Mouse (Mus musculus): ENCODE measurements at regions not wholly inside any gene's neighbourhood (a gene's known extent, or its start where the extent isn't known, plus 50 kb on each side); places are given as distances from the start of the nearest gene placed in this dataset.

DNA sequence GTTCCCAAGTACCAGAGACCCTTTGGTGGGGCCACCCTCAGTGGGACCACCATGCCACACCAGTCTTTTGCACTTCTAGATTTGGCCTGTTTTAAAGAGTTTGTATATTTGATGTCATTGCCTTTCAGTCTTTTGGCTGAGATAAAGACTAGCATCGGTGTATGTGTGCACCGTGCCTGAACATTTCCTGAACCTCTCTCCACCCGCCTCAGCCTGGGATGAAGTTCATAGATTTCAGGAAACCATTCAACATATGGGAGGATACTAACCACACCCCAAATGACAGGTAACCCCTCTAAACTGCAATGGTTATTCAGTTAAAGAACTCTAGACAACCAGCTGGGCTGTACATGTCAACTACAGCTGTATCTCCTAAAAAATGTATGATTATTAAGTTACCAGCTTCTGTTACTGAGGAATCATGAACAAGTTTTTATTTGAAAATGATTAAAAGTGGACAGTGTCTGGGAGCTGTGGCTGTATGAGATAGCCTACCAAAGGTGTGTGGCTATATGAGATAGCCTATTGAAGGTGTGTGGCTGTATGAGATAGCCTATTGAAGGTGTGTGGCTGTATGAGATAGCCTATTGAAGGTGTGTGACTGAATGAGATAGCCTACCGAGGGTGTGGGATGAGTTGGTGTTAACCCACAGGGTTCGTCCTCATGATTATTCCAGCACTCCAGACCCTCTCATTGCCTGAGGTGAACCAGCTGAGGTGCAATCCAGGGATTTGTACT, 280.6 kb downstream of the Satb1 start:
- no peak overlapping the region for H3K9ac ChIP-seq (replicated peaks; ENCODE audit: low read depth, low read length)
- WGBS, result 88% methylated on average over 5 of the region's 5 CpGs
- ATAC-seq (ENCODE audit: insufficient number of reproducible peaks, insufficient read depth, low FRiP score, low read depth), result no peak

DNA sequence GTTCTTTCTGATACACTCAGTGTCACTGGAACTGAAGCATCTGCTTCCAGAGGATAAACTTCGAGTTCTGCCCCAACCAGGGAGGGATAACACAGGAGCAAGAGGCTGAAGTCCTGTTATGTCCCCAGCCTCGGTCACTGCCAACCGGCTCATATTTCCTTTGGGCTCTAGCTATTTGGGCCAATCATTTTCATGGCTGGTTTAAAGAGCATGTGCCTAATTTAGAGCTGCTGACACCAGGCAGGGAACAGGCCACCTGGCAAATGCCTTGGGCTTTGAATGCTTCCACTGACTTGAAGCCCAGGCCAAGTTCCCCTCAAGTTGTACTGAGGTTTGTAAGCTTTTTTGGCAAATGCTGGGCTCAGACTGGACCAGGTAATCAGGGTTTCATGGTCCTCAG, 286.1 kb downstream of the Satb1 start:
- no peaks in the 10 kb centered on the region for H3K9me3 ChIP-seq (ENCODE audit: control insufficient read depth, low read depth, low read length)
- ATAC-seq (ENCODE audit: insufficient number of reproducible peaks, insufficient read depth, low FRiP score, low read depth), result no peak
- no peak overlapping the region for H3K27ac ChIP-seq (ENCODE audit: low read length)
- H3K9ac ChIP-seq (replicated peaks; ENCODE audit: low read depth, low read length), result no peak overlapping the region
- no peak overlapping the region for H3K4me2 ChIP-seq (replicated peaks; ENCODE audit: low read depth, low read length)
- H3K4me1 ChIP-seq (ENCODE audit: control insufficient read depth, insufficient read depth, low read length), result no peaks in the 10 kb centered on the region
- H3K36me3 ChIP-seq (ENCODE audit: control insufficient read depth, insufficient read depth, low read length), result no peaks in the 10 kb centered on the region
- no peaks in the 10 kb centered on the region for H3K27me3 ChIP-seq (ENCODE audit: control insufficient read depth, insufficient read depth, low read length)
- 30% methylated on average over 3 of the region's 3 CpGs for WGBS
- no peak overlapping the region for H3K4me3 ChIP-seq (ENCODE audit: low read depth, low read length)

More for the DNA sequence above, 280.6 kb downstream of the Satb1 start:
- Histone ChIP-seq H3K4me3 (ENCODE audit: low read depth, low read length) (no peak overlapping the region), H3K27me3 (ENCODE audit: control insufficient read depth, insufficient read depth, low read length) (no peaks in the 10 kb centered on the region), H3K27ac (ENCODE audit: low read length) (no peak overlapping the region), H3K36me3 (ENCODE audit: control insufficient read depth, insufficient read depth, low read length) (no peaks in the 10 kb centered on the region), H3K9me3 (ENCODE audit: control insufficient read depth, low read depth, low read length) (no peaks in the 10 kb centered on the region), H3K4me2 (replicated peaks; ENCODE audit: low read depth, low read length) (no peak overlapping the region), H3K4me1 (ENCODE audit: control insufficient read depth, insufficient read depth, low read length) (no peaks in the 10 kb centered on the region)

DNA sequence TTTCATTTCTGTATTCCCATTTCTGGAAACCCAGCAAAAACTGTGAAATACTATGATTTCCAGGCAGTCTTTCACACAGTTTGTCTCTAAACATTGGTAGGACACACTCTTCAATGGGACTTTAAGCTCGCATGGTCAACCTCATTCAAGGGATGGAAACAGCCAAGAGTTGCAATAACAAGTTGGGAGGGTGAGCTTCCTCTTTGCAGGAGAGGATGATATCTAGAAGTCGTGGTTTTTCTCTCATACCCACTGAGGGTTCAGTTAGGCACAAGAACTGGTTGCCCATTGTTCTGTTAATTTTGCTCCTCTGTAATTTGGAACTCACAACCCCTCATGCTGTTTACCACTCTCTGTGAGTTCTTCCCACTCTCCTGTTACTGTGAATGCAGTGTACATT, 290.5 kb downstream of the Satb1 start:
- no peak overlapping the region for H3K4me2 ChIP-seq (replicated peaks; ENCODE audit: low read depth, low read length)
- H3K27ac ChIP-seq (ENCODE audit: low read length), result no peak overlapping the region
- no peak overlapping the region for H3K9ac ChIP-seq (replicated peaks; ENCODE audit: low read depth, low read length)
- H3K36me3 ChIP-seq (ENCODE audit: control insufficient read depth, insufficient read depth, low read length), result no peaks in the 10 kb centered on the region
- 71% methylated on average over 2 of the region's 2 CpGs for WGBS
- no peaks in the 10 kb centered on the region for H3K27me3 ChIP-seq (ENCODE audit: control insufficient read depth, insufficient read depth, low read length)
- no peaks in the 10 kb centered on the region for H3K9me3 ChIP-seq (ENCODE audit: control insufficient read depth, low read depth, low read length)
- H3K4me3 ChIP-seq (ENCODE audit: low read depth, low read length), result no peak overlapping the region
- no peak for ATAC-seq (ENCODE audit: insufficient number of reproducible peaks, insufficient read depth, low FRiP score, low read depth)
- H3K4me1 ChIP-seq (ENCODE audit: control insufficient read depth, insufficient read depth, low read length), result no peaks in the 10 kb centered on the region

DNA sequence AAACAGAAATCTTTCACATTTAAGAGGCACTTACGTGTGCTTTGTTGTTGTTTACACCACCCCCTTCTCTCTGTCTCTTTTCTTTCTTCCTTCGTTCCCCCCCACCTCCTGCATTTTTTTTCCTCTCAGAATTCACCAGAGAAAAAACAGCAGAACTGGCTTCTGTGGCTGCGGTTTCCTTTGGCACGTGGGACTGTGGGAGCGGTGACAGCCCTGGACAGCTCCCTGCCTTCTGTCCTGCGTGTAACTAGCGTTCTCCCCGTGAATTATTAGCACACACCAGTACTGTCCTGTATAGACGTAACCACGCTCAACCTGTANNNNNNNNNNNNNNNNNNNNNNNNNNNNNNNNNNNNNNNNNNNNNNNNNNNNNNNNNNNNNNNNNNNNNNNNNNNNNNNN, 298.4 kb downstream of the Satb1 start:
- no peak overlapping the region for H3K27ac ChIP-seq (ENCODE audit: low read length)
- no peaks in the 10 kb centered on the region for H3K9me3 ChIP-seq (ENCODE audit: control insufficient read depth, low read depth, low read length)
- no peaks in the 10 kb centered on the region for H3K36me3 ChIP-seq (ENCODE audit: control insufficient read depth, insufficient read depth, low read length)
- no peak for ATAC-seq (ENCODE audit: insufficient number of reproducible peaks, insufficient read depth, low FRiP score, low read depth)
- 36% methylated on average over 10 of the region's 10 CpGs for WGBS
- no peaks in the 10 kb centered on the region for H3K27me3 ChIP-seq (ENCODE audit: control insufficient read depth, insufficient read depth, low read length)
- peak overlapping the region; percentile 18 for H3K4me2 ChIP-seq (replicated peaks; ENCODE audit: low read depth, low read length)
- no peak overlapping the region for H3K4me3 ChIP-seq (ENCODE audit: low read depth, low read length)
- no peaks in the 10 kb centered on the region for H3K4me1 ChIP-seq (ENCODE audit: control insufficient read depth, insufficient read depth, low read length)
- no peak overlapping the region for H3K9ac ChIP-seq (replicated peaks; ENCODE audit: low read depth, low read length)

DNA sequence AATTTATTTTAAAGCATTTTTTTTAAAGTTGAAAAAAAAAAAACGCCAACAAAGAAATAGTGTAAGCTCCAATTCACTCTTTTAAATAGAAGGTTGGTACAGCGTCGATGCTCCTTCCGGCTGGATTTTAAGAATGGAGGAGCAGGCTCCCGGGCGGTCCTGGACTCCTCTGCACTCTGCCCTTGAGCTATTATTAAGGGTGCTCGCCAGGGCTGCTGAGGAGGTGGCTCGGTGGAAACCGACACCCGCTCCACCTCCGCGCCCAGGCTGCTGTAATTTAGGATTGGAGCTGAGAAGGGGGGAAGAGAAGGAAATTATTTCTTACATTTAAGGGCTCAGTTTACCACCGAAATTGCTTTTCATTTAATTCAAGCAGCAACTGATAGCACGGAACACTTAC, 298.8 kb downstream of the Satb1 start:
- Histone ChIP-seq H3K36me3 (ENCODE audit: control insufficient read depth, insufficient read depth, low read length) (no peaks in the 10 kb centered on the region), H3K9ac (replicated peaks; ENCODE audit: low read depth, low read length) (no peak overlapping the region), H3K4me2 (replicated peaks; ENCODE audit: low read depth, low read length) (peak overlapping the region; percentile 18), H3K4me1 (ENCODE audit: control insufficient read depth, insufficient read depth, low read length) (no peaks in the 10 kb centered on the region), H3K4me3 (ENCODE audit: low read depth, low read length) (no peak overlapping the region), H3K9me3 (ENCODE audit: control insufficient read depth, low read depth, low read length) (no peaks in the 10 kb centered on the region), H3K27me3 (ENCODE audit: control insufficient read depth, insufficient read depth, low read length) (no peaks in the 10 kb centered on the region), H3K27ac (ENCODE audit: low read length) (no peak overlapping the region)
- ATAC-seq (ENCODE audit: insufficient number of reproducible peaks, insufficient read depth, low FRiP score, low read depth), result no peak
- 32% methylated on average over 14 of the region's 14 CpGs for WGBS

DNA sequence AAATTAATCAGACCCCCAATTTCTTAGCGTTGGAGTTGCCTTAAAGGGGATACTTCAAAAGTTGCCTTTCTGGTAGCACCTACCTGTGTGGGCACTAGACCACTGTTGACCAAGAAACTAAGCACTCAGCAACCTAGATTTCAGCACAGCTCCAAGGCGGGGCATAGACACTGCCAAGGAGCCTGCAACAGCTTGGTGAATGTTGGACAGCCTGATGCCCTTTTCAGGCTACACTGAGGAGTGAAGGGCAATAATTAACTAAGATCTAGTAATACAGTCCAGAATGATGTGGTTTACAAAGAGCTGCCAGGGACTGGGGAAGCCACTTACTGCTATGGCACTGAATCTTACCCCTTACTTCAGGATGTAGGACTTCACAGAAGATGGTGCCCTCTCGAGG, 304.9 kb downstream of the Satb1 start:
- Histone ChIP-seq H3K36me3 (ENCODE audit: control insufficient read depth, insufficient read depth, low read length) (no peaks in the 10 kb centered on the region), H3K4me1 (ENCODE audit: control insufficient read depth, insufficient read depth, low read length) (no peaks in the 10 kb centered on the region), H3K9ac (replicated peaks; ENCODE audit: low read depth, low read length) (no peak overlapping the region), H3K9me3 (ENCODE audit: control insufficient read depth, low read depth, low read length) (no peaks in the 10 kb centered on the region), H3K4me3 (ENCODE audit: low read depth, low read length) (no peak overlapping the region), H3K27ac (ENCODE audit: low read length) (no peak overlapping the region), H3K27me3 (ENCODE audit: control insufficient read depth, insufficient read depth, low read length) (no peaks in the 10 kb centered on the region), H3K4me2 (replicated peaks; ENCODE audit: low read depth, low read length) (no peak overlapping the region)
- no peak for ATAC-seq (ENCODE audit: insufficient number of reproducible peaks, insufficient read depth, low FRiP score, low read depth)
- WGBS, result 91% methylated on average over 3 of the region's 3 CpGs

DNA sequence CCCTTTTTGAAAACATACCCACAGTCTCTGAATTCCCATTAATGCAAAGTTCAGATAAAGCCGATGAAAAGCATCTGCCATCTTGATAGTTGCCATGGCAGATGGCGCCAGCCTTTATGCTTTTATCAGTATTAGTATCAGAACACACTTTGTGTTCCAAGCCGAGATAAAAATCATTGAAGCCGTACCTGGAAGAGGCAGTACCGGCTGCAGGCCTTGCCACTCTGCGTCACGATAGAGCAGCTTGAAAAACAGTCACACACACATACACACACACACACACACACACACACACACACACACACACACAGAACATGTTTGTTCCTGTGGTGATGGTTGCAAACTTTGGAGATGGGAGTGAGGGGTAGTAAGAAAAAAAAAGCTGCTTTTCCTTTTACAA, 306.2 kb downstream of the Satb1 start:
- Histone ChIP-seq H3K4me3 (ENCODE audit: low read depth, low read length) (no peak overlapping the region), H3K27ac (ENCODE audit: low read length) (no peak overlapping the region), H3K4me2 (replicated peaks; ENCODE audit: low read depth, low read length) (no peak overlapping the region), H3K9me3 (ENCODE audit: control insufficient read depth, low read depth, low read length) (no peaks in the 10 kb centered on the region), H3K9ac (replicated peaks; ENCODE audit: low read depth, low read length) (no peak overlapping the region), H3K36me3 (ENCODE audit: control insufficient read depth, insufficient read depth, low read length) (no peaks in the 10 kb centered on the region), H3K27me3 (ENCODE audit: control insufficient read depth, insufficient read depth, low read length) (no peaks in the 10 kb centered on the region), H3K4me1 (ENCODE audit: control insufficient read depth, insufficient read depth, low read length) (no peaks in the 10 kb centered on the region)
- WGBS, result 56% methylated on average over 7 of the region's 7 CpGs
- no peak for ATAC-seq (ENCODE audit: insufficient number of reproducible peaks, insufficient read depth, low FRiP score, low read depth)

DNA sequence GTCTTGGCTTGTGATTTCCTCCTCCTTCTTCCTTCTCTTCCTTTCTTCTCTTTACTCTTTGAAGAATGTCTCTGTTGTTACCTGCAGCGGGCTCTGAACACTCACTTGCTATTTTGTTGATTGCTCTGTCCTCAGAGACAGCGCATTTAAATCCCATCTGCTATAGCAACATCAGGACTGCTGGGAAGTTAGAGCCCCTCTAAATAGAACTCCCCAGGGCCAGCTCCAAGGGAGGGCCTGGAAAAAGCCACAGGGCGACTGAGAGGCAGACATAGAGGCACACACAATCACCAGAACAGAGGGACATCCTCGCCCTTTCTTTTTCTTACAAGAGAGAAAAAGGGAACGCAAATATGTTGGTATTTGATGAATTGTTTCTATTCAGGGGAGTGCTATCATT, 306.6 kb downstream of the Satb1 start:
- H3K36me3 ChIP-seq (ENCODE audit: control insufficient read depth, insufficient read depth, low read length), result no peaks in the 10 kb centered on the region
- no peak overlapping the region for H3K9ac ChIP-seq (replicated peaks; ENCODE audit: low read depth, low read length)
- H3K4me1 ChIP-seq (ENCODE audit: control insufficient read depth, insufficient read depth, low read length), result no peaks in the 10 kb centered on the region
- no peak for ATAC-seq (ENCODE audit: insufficient number of reproducible peaks, insufficient read depth, low FRiP score, low read depth)
- H3K27me3 ChIP-seq (ENCODE audit: control insufficient read depth, insufficient read depth, low read length), result no peaks in the 10 kb centered on the region
- H3K4me3 ChIP-seq (ENCODE audit: low read depth, low read length), result no peak overlapping the region
- H3K9me3 ChIP-seq (ENCODE audit: control insufficient read depth, low read depth, low read length), result no peaks in the 10 kb centered on the region
- WGBS, result 32% methylated on average over 5 of the region's 5 CpGs
- H3K27ac ChIP-seq (ENCODE audit: low read length), result no peak overlapping the region
- no peak overlapping the region for H3K4me2 ChIP-seq (replicated peaks; ENCODE audit: low read depth, low read length)

DNA sequence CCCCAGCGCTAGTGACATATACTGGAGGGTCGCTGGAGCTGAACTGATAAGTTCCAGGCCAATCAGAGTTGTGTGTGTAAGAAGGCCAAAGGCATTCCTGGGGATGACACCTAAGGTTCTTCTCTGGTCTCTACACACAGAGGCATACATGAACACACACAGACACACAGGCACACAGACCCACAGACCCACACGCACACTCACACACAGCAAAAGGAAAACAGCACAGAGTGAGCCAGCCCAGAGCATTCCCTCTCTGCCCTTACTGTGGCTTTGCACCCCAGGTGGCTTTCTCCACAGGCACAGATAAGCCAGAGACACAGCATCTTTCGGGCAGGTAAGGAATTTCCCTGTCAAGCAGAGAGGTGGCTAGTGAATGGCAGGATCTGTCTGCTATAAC, 307.1 kb downstream of the Satb1 start:
- no peak overlapping the region for H3K9ac ChIP-seq (replicated peaks; ENCODE audit: low read depth, low read length)
- no peaks in the 10 kb centered on the region for H3K27me3 ChIP-seq (ENCODE audit: control insufficient read depth, insufficient read depth, low read length)
- H3K4me3 ChIP-seq (ENCODE audit: low read depth, low read length), result no peak overlapping the region
- 57% methylated on average over 4 of the region's 4 CpGs for WGBS
- no peak overlapping the region for H3K4me2 ChIP-seq (replicated peaks; ENCODE audit: low read depth, low read length)
- H3K36me3 ChIP-seq (ENCODE audit: control insufficient read depth, insufficient read depth, low read length), result no peaks in the 10 kb centered on the region
- no peak overlapping the region for H3K27ac ChIP-seq (ENCODE audit: low read length)
- ATAC-seq (ENCODE audit: insufficient number of reproducible peaks, insufficient read depth, low FRiP score, low read depth), result no peak
- H3K9me3 ChIP-seq (ENCODE audit: control insufficient read depth, low read depth, low read length), result no peaks in the 10 kb centered on the region
- no peaks in the 10 kb centered on the region for H3K4me1 ChIP-seq (ENCODE audit: control insufficient read depth, insufficient read depth, low read length)

Measured in stomach, embryonic 14.5 days (tissue).